Mouse (Mus musculus): ENCODE results near the gene Mpzl3.

- no peak for TF ChIP-seq POLR2A (IDR thresholded peaks at IDR 0.05; ENCODE audit: insufficient read length, low read depth)
- TF ChIP-seq USF1 (IDR thresholded peaks at IDR 0.05; ENCODE audit: low read depth), result no peak
- TF ChIP-seq E2F4 (IDR thresholded peaks at IDR 0.05; ENCODE audit: insufficient read depth), result no peak
- no peak for TF ChIP-seq CEBPB (IDR thresholded peaks at IDR 0.05; ENCODE audit: insufficient read depth, poor library complexity, severe bottlenecking)
- TF ChIP-seq MYOG (IDR thresholded peaks at IDR 0.05; ENCODE audit: control insufficient read depth in 1 of 3, insufficient read depth in 1 of 3, insufficient read length in 2 of 3, low read depth in 2 of 3), result no peak
- TF ChIP-seq POLR2AphosphoS2 (IDR thresholded peaks at IDR 0.05; ENCODE audit: insufficient read length, low read depth), result no peak
- TF ChIP-seq TCF12 (IDR thresholded peaks at IDR 0.05; ENCODE audit: insufficient read depth, poor library complexity, severe bottlenecking), result no peak
- no peak for TF ChIP-seq MAX (IDR thresholded peaks at IDR 0.05; ENCODE audit: low read depth)
- no peak for TF ChIP-seq SRF (IDR thresholded peaks at IDR 0.05; ENCODE audit: control insufficient read depth, insufficient read length, low read depth)
- no peak for TF ChIP-seq MYOD1 (IDR thresholded peaks at IDR 0.05; ENCODE audit: control insufficient read depth in 1 of 3, insufficient read length in 2 of 3, low read depth in 2 of 3)
- TF ChIP-seq TCF3 (IDR thresholded peaks at IDR 0.05; ENCODE audit: insufficient read length, low read depth), result no peak
- no peak for TF ChIP-seq REST (IDR thresholded peaks at IDR 0.05; ENCODE audit: insufficient read depth, insufficient read length)
These were observed 11.7 kb downstream of the Mpzl3 start for GRCm38 (mm10) chr9:45066735-45067134.

Measured in myocyte (in vitro differentiated cells).